Mouse (Mus musculus) embryonic facial prominence, embryonic 13.5 days (tissue): ENCODE data around the gene 3300002I08Rik. TPM values are rescaled to one million over a fixed set of nuclear protein-coding genes. Genes with fewer than 3 reads are reported as not detected.

Experiments
- ATAC-seq: fragments of 200-750 bp; cut with Nextera tagmentation; 2 replicates; pipeline ENCODE4 v1.8.0; 2017; ENCODE audit warnings: low read depth; ENCODE audit not compliant: insufficient number of reproducible peaks, insufficient read depth, low FRiP score, low TSS enrichment
- H3K27ac ChIP-seq: fragments of 300-500 bp; sonication (generic); 2 replicates; pipeline ENCODE4 v1.5.1; 2015; ENCODE audit warnings: moderate library complexity, mild to moderate bottlenecking, inconsistent platforms
- H3K27me3 ChIP-seq: fragments of 300-500 bp; sonication (generic); 2 replicates; pipeline ENCODE4 v1.6.1; 2015; ENCODE audit warnings: mild to moderate bottlenecking, inconsistent platforms
- H3K36me3 ChIP-seq: fragments of 300-500 bp; sonication (generic); 2 replicates; pipeline ENCODE4 v1.6.1; 2015; ENCODE audit warnings: mild to moderate bottlenecking, inconsistent platforms
- H3K4me1 ChIP-seq: fragments of 300-500 bp; sonication (generic); 2 replicates; pipeline ENCODE4 v1.6.1; 2015; ENCODE audit warnings: inconsistent platforms
- H3K4me2 ChIP-seq: fragments of 300-500 bp; sonication (generic); 2 replicates; pipeline ENCODE4 v1.6.1; 2015; ENCODE audit warnings: moderate library complexity, mild to moderate bottlenecking, inconsistent platforms
- H3K4me3 ChIP-seq: fragments of 300-500 bp; sonication (generic); 2 replicates; pipeline ENCODE4 v1.5.1; 2015; ENCODE audit warnings: mild to moderate bottlenecking, inconsistent platforms
- H3K9ac ChIP-seq: fragments of 300-500 bp; sonication (generic); 2 replicates; pipeline ENCODE4 v1.6.1; 2015; ENCODE audit warnings: mild to moderate bottlenecking, inconsistent platforms
- H3K9me3 ChIP-seq: fragments of 300-500 bp; sonication (generic); 2 replicates; pipeline ENCODE4 v1.6.1; 2016; ENCODE audit warnings: inconsistent platforms
- WGBS: fragments of 180-500 bp; shearing (Covaris S2); methylation state at CpG from one replicate; pipeline ENCODE4 v1.1.7; 2015; ENCODE audit warnings: mixed read lengths; 5-methylcytosine and 5-hydroxymethylcytosine counted together
- polyA plus RNA-seq: library from polyadenylated mRNA; unstranded; fragments of >200 nt; fragmentation: Nextera tagmentation; extraction: Ambion mirVana; gene quantifications from 2 replicates; pipeline ENCODE4 v1.2.1, GENCODE M21; 2015

Gene 3300002I08Rik
- polyA plus RNA-seq, 1 experiment from 2014 or later: 9.8 TPM

GRCm38 (mm10) chr2:150299096-150299495, 63.5 kb downstream of the 3300002I08Rik start:
- Histone ChIP-seq H3K4me2 (no peak overlapping the region), H3K36me3 (no peaks in the 10 kb centered on the region), H3K27ac (no peak overlapping the region), H3K4me1 (no peaks in the 10 kb centered on the region), H3K9me3 (no peaks in the 10 kb centered on the region), H3K9ac (no peak overlapping the region), H3K4me3 (no peak overlapping the region), H3K27me3 (no peaks in the 10 kb centered on the region)
- 60% methylated on average over 1 of the region's 1 CpGs for WGBS
- no peak for ATAC-seq

- no peaks in the 10 kb centered on the region for H3K9me3 ChIP-seq
- no peak for ATAC-seq
- WGBS: 87% methylated on average over 6 of the region's 6 CpGs
- H3K9ac ChIP-seq: no peak overlapping the region
- no peaks in the 10 kb centered on the region for H3K27me3 ChIP-seq
- H3K4me2 ChIP-seq: no peak overlapping the region
- H3K36me3 ChIP-seq: no peaks in the 10 kb centered on the region
- H3K4me3 ChIP-seq: no peak overlapping the region
- H3K4me1 ChIP-seq: no peaks in the 10 kb centered on the region
- H3K27ac ChIP-seq: no peak overlapping the region
Observed at GRCm38 (mm10) chr2:150293669-150294068, 68.9 kb downstream of the 3300002I08Rik start.

Other genes starting within 250 kb of the 3300002I08Rik start
- 6.5 and 7.1 TPM in 2 replicates for gene Zfp120, start 226.1 kb downstream of the 3300002I08Rik start, polyA plus RNA-seq
- not detected in 2 replicates for gene Gm10770, start 183.1 kb downstream of the 3300002I08Rik start, polyA plus RNA-seq
- gene Gm14139, start 181.0 kb downstream of the 3300002I08Rik start, polyA plus RNA-seq: not detected in 2 replicates
- gene Zfp937, start 144.7 kb downstream of the 3300002I08Rik start, polyA plus RNA-seq: 8.5 and 10.4 TPM in 2 replicates
- gene Gm21994, start 107.2 kb downstream of the 3300002I08Rik start, polyA plus RNA-seq: 7.6 and 7.7 TPM in 2 replicates
- gene Gm14124, start 105.2 kb downstream of the 3300002I08Rik start, polyA plus RNA-seq: not detected in 2 replicates
- gene Gm10130, start 39.1 kb downstream of the 3300002I08Rik start, polyA plus RNA-seq: 4.0 and 6.7 TPM in 2 replicates
- 8.2 and 8.5 TPM in 2 replicates for gene Zfp442, start 88.7 kb upstream of the 3300002I08Rik start, polyA plus RNA-seq
- 0.07 TPM in 1 of 2 replicates, not detected in the other for gene Zfp345, start 122.3 kb upstream of the 3300002I08Rik start, polyA plus RNA-seq
- gene Cst7, start 207.7 kb upstream of the 3300002I08Rik start, polyA plus RNA-seq: 1.0 and 1.1 TPM in 2 replicates
- 27.9 and 29.6 TPM in 2 replicates for gene Apmap, start 245.8 kb upstream of the 3300002I08Rik start, polyA plus RNA-seq